Mouse (Mus musculus): Measurements from ENCODE around the gene Ccdc186. TPM values are rescaled to one million over a fixed set of nuclear protein-coding genes. Genes with fewer than 3 reads are reported as not detected.
"Not testable (repeated sequence)": the region's sequence is repeated elsewhere in the genome, so short reads cannot be mapped to it uniquely, and the experiment has no call there.

The Ccdc186 gene
- polyA plus RNA-seq, 1 experiment from 2014 or later, result 19.0 TPM

- H3K9me3 ChIP-seq (replicated peaks), result no peaks in the 10 kb centered on the region
- H3K27ac ChIP-seq, result peak overlapping the region; percentile 82; the same call in 1 of the 2 replicates
- H3K4me3 ChIP-seq, result no peak overlapping the region
- H3K27me3 ChIP-seq, result no peaks in the 10 kb centered on the region
- no peaks in the 10 kb centered on the region for H3K36me3 ChIP-seq
- no peak overlapping the region for H3K4me2 ChIP-seq
- H3K9ac ChIP-seq, result no peak overlapping the region
- no peak for ATAC-seq (replicated peaks; ENCODE audit: insufficient number of reproducible peaks, insufficient read depth, low FRiP score, low read depth)
- H3K4me1 ChIP-seq (replicated peaks), result peaks cover 55% of the 10 kb centered on the region
- WGBS, result 64% methylated on average over 10 of the region's 10 CpGs
Observed at GRCm38 (mm10) chr19:56773393-56773971, 48.5 kb downstream of the Ccdc186 start.

GRCm38 (mm10) chr19:56772158-56772557 lies 49.8 kb downstream of the Ccdc186 start:
- no peak overlapping the region for H3K9ac ChIP-seq
- no peaks in the 10 kb centered on the region for H3K36me3 ChIP-seq
- H3K27me3 ChIP-seq, result no peaks in the 10 kb centered on the region
- ATAC-seq (replicated peaks; ENCODE audit: insufficient number of reproducible peaks, insufficient read depth, low FRiP score, low read depth), result no peak
- 67% methylated on average over 7 of the region's 7 CpGs for WGBS
- H3K9me3 ChIP-seq (replicated peaks), result no peaks in the 10 kb centered on the region
- H3K4me2 ChIP-seq, result no peak overlapping the region
- no peak overlapping the region for H3K27ac ChIP-seq
- peaks cover 49% of the 10 kb centered on the region for H3K4me1 ChIP-seq (replicated peaks)
- no peak overlapping the region for H3K4me3 ChIP-seq

- Histone ChIP-seq H3K4me3 (no peak overlapping the region), H3K27me3 (no peaks in the 10 kb centered on the region), H3K27ac (no peak overlapping the region), H3K9ac (no peak overlapping the region), H3K36me3 (no peaks in the 10 kb centered on the region), H3K4me1 (replicated peaks) (peaks cover 19% of the 10 kb centered on the region), H3K4me2 (no peak overlapping the region), H3K9me3 (replicated peaks) (no peaks in the 10 kb centered on the region)
- ATAC-seq (replicated peaks; ENCODE audit: insufficient number of reproducible peaks, insufficient read depth, low FRiP score, low read depth), result no peak
- 82% methylated on average over 9 of the region's 9 CpGs for WGBS
Observed at GRCm38 (mm10) chr19:56769024-56769423, 53.0 kb downstream of the Ccdc186 start.

GRCm38 (mm10) chr19:56762686-56763085 lies 59.3 kb downstream of the Ccdc186 start:
- ATAC-seq (replicated peaks; ENCODE audit: insufficient number of reproducible peaks, insufficient read depth, low FRiP score, low read depth), result no peak
- peaks cover 21% of the 10 kb centered on the region for H3K4me1 ChIP-seq (replicated peaks)
- no peaks in the 10 kb centered on the region for H3K9me3 ChIP-seq (replicated peaks)
- H3K4me3 ChIP-seq, result no peak overlapping the region
- H3K4me2 ChIP-seq, result no peak overlapping the region
- WGBS, result 92% methylated on average over 4 of the region's 4 CpGs
- no peaks in the 10 kb centered on the region for H3K36me3 ChIP-seq
- H3K27ac ChIP-seq, result no peak overlapping the region
- H3K27me3 ChIP-seq, result no peaks in the 10 kb centered on the region
- H3K9ac ChIP-seq, result no peak overlapping the region

GRCm38 (mm10) chr19:56761727-56762126 lies 60.3 kb downstream of the Ccdc186 start:
- Histone ChIP-seq H3K4me2 (no peak overlapping the region), H3K4me1 (replicated peaks) (peaks cover 30% of the 10 kb centered on the region), H3K4me3 (no peak overlapping the region), H3K36me3 (no peaks in the 10 kb centered on the region), H3K9me3 (replicated peaks) (no peaks in the 10 kb centered on the region), H3K27me3 (no peaks in the 10 kb centered on the region), H3K9ac (no peak overlapping the region), H3K27ac (peak overlapping the region; percentile 64; the same call in 1 of the 2 replicates)
- 80% methylated on average over 2 of the region's 2 CpGs for WGBS
- ATAC-seq (replicated peaks; ENCODE audit: insufficient number of reproducible peaks, insufficient read depth, low FRiP score, low read depth), result no peak

DNA sequence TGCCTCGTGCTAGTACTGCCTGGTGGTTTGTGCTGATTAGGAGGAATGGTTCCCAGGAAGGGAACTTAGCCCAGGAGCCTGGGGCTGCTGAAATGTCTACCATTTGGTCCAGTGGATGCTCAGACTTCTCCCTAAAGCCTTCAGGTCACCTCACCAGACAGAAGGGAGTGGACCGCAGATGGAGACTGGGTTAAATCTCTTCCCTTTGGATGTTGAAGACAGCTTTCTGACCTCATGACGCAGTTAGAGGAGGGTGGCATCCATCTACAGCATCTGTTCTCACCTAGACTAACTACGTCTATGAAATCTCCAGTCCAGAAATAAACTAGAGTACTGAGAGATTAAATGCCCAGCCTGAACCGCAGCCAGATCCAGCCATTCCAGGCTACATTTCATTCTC lies 60.9 kb downstream of the Ccdc186 start:
- no peak overlapping the region for H3K9ac ChIP-seq
- WGBS, result 51% methylated on average over 5 of the region's 5 CpGs
- H3K36me3 ChIP-seq, result no peaks in the 10 kb centered on the region
- no peak; the same call in 1 of the 2 replicates for ATAC-seq (replicated peaks; ENCODE audit: insufficient number of reproducible peaks, insufficient read depth, low FRiP score, low read depth)
- H3K27me3 ChIP-seq, result no peaks in the 10 kb centered on the region
- H3K27ac ChIP-seq, result peak overlapping the region; percentile 64
- no peak overlapping the region for H3K4me3 ChIP-seq
- H3K9me3 ChIP-seq (replicated peaks), result no peaks in the 10 kb centered on the region
- no peak overlapping the region for H3K4me2 ChIP-seq
- peaks cover 32% of the 10 kb centered on the region for H3K4me1 ChIP-seq (replicated peaks)

- no peak overlapping the region for H3K4me3 ChIP-seq
- no peak overlapping the region for H3K9ac ChIP-seq
- H3K27ac ChIP-seq, result peak overlapping the region; percentile 64
- no peak overlapping the region for H3K4me2 ChIP-seq
- no peaks in the 10 kb centered on the region for H3K9me3 ChIP-seq (replicated peaks)
- 68% methylated on average over 8 of the region's 8 CpGs for WGBS
- no peak for ATAC-seq (replicated peaks; ENCODE audit: insufficient number of reproducible peaks, insufficient read depth, low FRiP score, low read depth)
- H3K27me3 ChIP-seq, result no peaks in the 10 kb centered on the region
- peaks cover 32% of the 10 kb centered on the region for H3K4me1 ChIP-seq (replicated peaks)
- H3K36me3 ChIP-seq, result no peaks in the 10 kb centered on the region
Observed at GRCm38 (mm10) chr19:56760306-56760940, 61.6 kb downstream of the Ccdc186 start.

DNA sequence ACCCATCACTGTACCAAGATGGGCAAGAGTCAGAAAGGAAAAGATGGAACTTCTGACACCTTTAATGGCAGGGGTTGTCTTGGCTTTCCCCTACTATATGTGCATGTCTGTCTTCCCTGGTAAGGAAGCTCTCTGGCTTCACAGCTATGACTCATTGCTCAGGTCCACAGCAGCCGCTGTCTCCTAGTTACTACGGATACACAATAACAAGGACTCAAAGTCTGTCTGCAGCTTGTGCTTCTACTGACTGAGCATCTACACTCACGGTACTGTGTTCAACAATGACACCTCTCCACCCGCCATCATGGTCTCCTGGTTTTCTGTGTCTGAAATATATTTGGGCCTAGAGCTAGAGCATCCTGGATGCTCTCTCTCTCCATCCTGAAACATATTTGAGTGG lies 62.2 kb downstream of the Ccdc186 start:
- ATAC-seq (replicated peaks; ENCODE audit: insufficient number of reproducible peaks, insufficient read depth, low FRiP score, low read depth), result no peak
- Histone ChIP-seq H3K4me3 (no peak overlapping the region), H3K27me3 (no peaks in the 10 kb centered on the region), H3K9ac (no peak overlapping the region), H3K4me2 (no peak overlapping the region), H3K4me1 (replicated peaks) (peaks cover 32% of the 10 kb centered on the region), H3K27ac (no peak overlapping the region), H3K9me3 (replicated peaks) (no peaks in the 10 kb centered on the region), H3K36me3 (no peaks in the 10 kb centered on the region)
- WGBS, result 60% methylated on average over 4 of the region's 4 CpGs

GRCm38 (mm10) chr19:56758311-56758710 lies 63.7 kb downstream of the Ccdc186 start:
- H3K4me2 ChIP-seq, result no peak overlapping the region
- no peak for ATAC-seq (replicated peaks; ENCODE audit: insufficient number of reproducible peaks, insufficient read depth, low FRiP score, low read depth)
- H3K9me3 ChIP-seq (replicated peaks), result no peaks in the 10 kb centered on the region
- H3K9ac ChIP-seq, result no peak overlapping the region
- H3K4me1 ChIP-seq (replicated peaks), result peaks cover 32% of the 10 kb centered on the region
- 92% methylated on average over 2 of the region's 2 CpGs for WGBS
- no peak overlapping the region for H3K27ac ChIP-seq
- H3K36me3 ChIP-seq, result no peaks in the 10 kb centered on the region
- H3K4me3 ChIP-seq, result no peak overlapping the region
- H3K27me3 ChIP-seq, result no peaks in the 10 kb centered on the region

DNA sequence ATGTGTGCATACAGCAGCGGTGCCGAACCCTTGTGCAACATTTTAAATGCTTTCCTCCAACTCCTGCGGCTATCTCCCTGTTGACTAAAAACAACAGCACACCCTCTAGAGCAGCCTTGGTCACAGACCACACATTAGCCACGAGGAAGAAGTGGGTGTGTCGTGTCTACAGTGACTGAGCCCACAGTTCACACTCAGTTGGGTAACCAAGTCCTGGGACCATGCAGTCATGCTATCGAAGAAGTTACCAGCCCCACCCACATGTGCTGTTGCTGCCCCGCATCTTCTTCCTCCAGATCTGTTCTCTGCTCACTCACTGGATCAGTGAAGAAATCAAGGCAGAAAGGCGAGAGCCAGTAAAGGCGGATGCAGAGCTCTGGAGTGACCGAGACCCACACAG lies 65.6 kb downstream of the Ccdc186 start:
- H3K4me1 ChIP-seq (replicated peaks), result peaks cover 27% of the 10 kb centered on the region
- WGBS, result 79% methylated on average over 10 of the region's 10 CpGs
- no peak overlapping the region for H3K27ac ChIP-seq
- H3K4me3 ChIP-seq, result no peak overlapping the region
- H3K9me3 ChIP-seq (replicated peaks), result no peaks in the 10 kb centered on the region
- no peaks in the 10 kb centered on the region for H3K27me3 ChIP-seq
- ATAC-seq (replicated peaks; ENCODE audit: insufficient number of reproducible peaks, insufficient read depth, low FRiP score, low read depth), result no peak
- H3K9ac ChIP-seq, result no peak overlapping the region
- no peak overlapping the region for H3K4me2 ChIP-seq
- no peaks in the 10 kb centered on the region for H3K36me3 ChIP-seq

GRCm38 (mm10) chr19:56754456-56754855 lies 67.5 kb downstream of the Ccdc186 start:
- H3K4me1 ChIP-seq (replicated peaks), result peaks cover 15% of the 10 kb centered on the region
- not testable (repeated sequence) for H3K9ac ChIP-seq; H3K27me3 ChIP-seq; ATAC-seq (replicated peaks; ENCODE audit: insufficient number of reproducible peaks, insufficient read depth, low FRiP score, low read depth); H3K27ac ChIP-seq; H3K4me3 ChIP-seq; H3K9me3 ChIP-seq (replicated peaks); H3K36me3 ChIP-seq; H3K4me2 ChIP-seq
- WGBS, result 90% methylated on average over 2 of the region's 2 CpGs

DNA sequence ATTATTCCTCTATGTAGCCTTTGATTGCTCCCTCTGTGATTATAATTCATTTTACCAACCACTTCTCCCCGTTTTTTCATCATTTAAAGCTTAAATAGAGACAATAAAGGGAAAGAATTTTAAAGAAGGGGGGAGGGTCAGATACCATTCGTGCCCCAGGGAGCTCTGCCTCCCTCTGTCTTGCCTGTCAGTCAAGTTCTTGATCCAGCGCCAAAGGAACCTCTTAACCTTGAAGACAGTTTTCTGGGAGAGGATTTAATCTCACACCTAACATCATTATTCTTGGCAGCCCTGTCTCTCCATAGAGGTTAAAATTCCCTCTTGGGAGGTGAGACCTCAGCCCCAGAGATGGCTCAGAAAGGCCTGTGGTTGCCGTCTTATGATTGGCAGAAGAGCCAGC lies 71.3 kb downstream of the Ccdc186 start:
- no peak for ATAC-seq (replicated peaks; ENCODE audit: insufficient number of reproducible peaks, insufficient read depth, low FRiP score, low read depth)
- WGBS, result 45% methylated on average over 4 of the region's 4 CpGs
- H3K27me3 ChIP-seq, result no peaks in the 10 kb centered on the region

More for the DNA sequence above, 71.3 kb downstream of the Ccdc186 start:
- no peak overlapping the region for H3K9ac ChIP-seq
- no peaks in the 10 kb centered on the region for H3K36me3 ChIP-seq
- peaks cover 19% of the 10 kb centered on the region for H3K4me1 ChIP-seq (replicated peaks)
- no peak overlapping the region for H3K4me3 ChIP-seq
- H3K9me3 ChIP-seq (replicated peaks), result no peaks in the 10 kb centered on the region
- no peak overlapping the region for H3K4me2 ChIP-seq
- no peak overlapping the region for H3K27ac ChIP-seq
